Mouse (Mus musculus): ENCODE measurements around the gene E2f1. TPM values are rescaled to one million over a fixed set of nuclear protein-coding genes. Genes with fewer than 3 reads are reported as not detected.

Gene E2f1
- polyA plus RNA-seq (2015; fragmentation: Nextera tagmentation; extraction: Ambion mirVana), result 21.1 and 22.6 TPM in 2 replicates

GRCm38 (mm10) chr2:154569836-154570286 lies at the start of gene E2f1:
E2f1 (minus strand) TSS chr2:154569892.
- H3K4me2 ChIP-seq, result peak within 1 kb of the TSS; percentile 86
- H3K9ac ChIP-seq, result peak within 1 kb of the TSS; percentile 80
- H3K27ac ChIP-seq, result peak within 1 kb of the TSS; percentile 88
- no peaks in the 10 kb centered on the region for H3K9me3 ChIP-seq
- WGBS, result 0% methylated on average over 43 of the region's 44 CpGs
- H3K36me3 ChIP-seq, result no peaks in the 10 kb centered on the region
- no peaks in the 10 kb centered on the region for H3K27me3 ChIP-seq
- H3K4me1 ChIP-seq, result peaks cover 48% of the 10 kb centered on the region
- H3K4me3 ChIP-seq, result peak within 1 kb of the TSS; percentile 77
- peak; percentile 98 for ATAC-seq (ENCODE audit: insufficient number of reproducible peaks, insufficient read depth, low FRiP score, low TSS enrichment, low read depth)

- Histone ChIP-seq H3K4me1 (peaks cover 13% of the 10 kb centered on the region; the same call in 1 of the 2 replicates), H3K4me2 (no peak overlapping the region), H3K9me3 (no peaks in the 10 kb centered on the region), H3K27ac (no peak overlapping the region), H3K4me3 (no peak overlapping the region), H3K27me3 (no peaks in the 10 kb centered on the region), H3K36me3 (0 out of 2 replicates have a peak, but pooled peaks cover 3% of the 10 kb centered on the region), H3K9ac (no peak overlapping the region)
- no peak for ATAC-seq (ENCODE audit: insufficient number of reproducible peaks, insufficient read depth, low FRiP score, low TSS enrichment, low read depth)
- WGBS, result 88% methylated on average over 3 of the region's 3 CpGs
These were observed 47.4 kb upstream of the E2f1 start for GRCm38 (mm10) chr2:154617061-154617460.

- ATAC-seq (ENCODE audit: insufficient number of reproducible peaks, insufficient read depth, low FRiP score, low TSS enrichment, low read depth), result no peak
- WGBS, result 90% methylated on average over 5 of the region's 5 CpGs
These were observed 46.0 kb upstream of the E2f1 start for GRCm38 (mm10) chr2:154615674-154616073.

GRCm38 (mm10) chr2:154614841-154615576 lies 45.3 kb upstream of the E2f1 start:
- no peak for ATAC-seq (ENCODE audit: insufficient number of reproducible peaks, insufficient read depth, low FRiP score, low TSS enrichment, low read depth)
- H3K4me2 ChIP-seq, result no peak overlapping the region
- no peak overlapping the region for H3K4me3 ChIP-seq

More at GRCm38 (mm10) chr2:154615674-154616073, 46.0 kb upstream of the E2f1 start:
- Histone ChIP-seq H3K9ac (no peak overlapping the region), H3K4me2 (no peak overlapping the region), H3K27ac (no peak overlapping the region), H3K27me3 (no peaks in the 10 kb centered on the region), H3K4me1 (peaks cover 14% of the 10 kb centered on the region; the same call in 1 of the 2 replicates), H3K4me3 (no peak overlapping the region), H3K36me3 (0 out of 2 replicates have a peak, but pooled peaks cover 3% of the 10 kb centered on the region), H3K9me3 (no peaks in the 10 kb centered on the region)

GRCm38 (mm10) chr2:154613118-154614115 lies 43.7 kb upstream of the E2f1 start, which contains the start of the genes Zfp341 and 4930519P11Rik:
Zfp341 (plus strand) TSS chr2:154613297.
4930519P11Rik (minus strand) TSS chr2:154613437.
- under 1% methylated on average over 96 of the region's 98 CpGs for WGBS
- H3K36me3 ChIP-seq, result 0 out of 2 replicates have a peak, but pooled peaks cover 3% of the 10 kb centered on the region
- H3K27ac ChIP-seq, result peak within 1 kb of the TSS; percentile 98
- peak within 1 kb of the TSS; percentile 79 for H3K9ac ChIP-seq
- no peaks in the 10 kb centered on the region for H3K9me3 ChIP-seq
- H3K4me1 ChIP-seq, result peaks cover 14% of the 10 kb centered on the region; the same call in 1 of the 2 replicates
- no peaks in the 10 kb centered on the region for H3K27me3 ChIP-seq
- ATAC-seq (ENCODE audit: insufficient number of reproducible peaks, insufficient read depth, low FRiP score, low TSS enrichment, low read depth), result peak; percentile 90
- H3K4me2 ChIP-seq, result peak within 1 kb of the TSS; percentile 61
- H3K4me3 ChIP-seq, result peak within 1 kb of the TSS; percentile 58

More at GRCm38 (mm10) chr2:154614841-154615576, 45.3 kb upstream of the E2f1 start:
- Histone ChIP-seq H3K27me3 (no peaks in the 10 kb centered on the region), H3K9ac (no peak overlapping the region), H3K36me3 (0 out of 2 replicates have a peak, but pooled peaks cover 3% of the 10 kb centered on the region), H3K9me3 (no peaks in the 10 kb centered on the region), H3K4me1 (peaks cover 14% of the 10 kb centered on the region; the same call in 1 of the 2 replicates), H3K27ac (no peak overlapping the region)
- 72% methylated on average over 19 of the region's 19 CpGs for WGBS

- H3K36me3 ChIP-seq, result no peaks in the 10 kb centered on the region
- H3K27ac ChIP-seq, result no peak overlapping the region
- H3K27me3 ChIP-seq, result no peaks in the 10 kb centered on the region
- no peaks in the 10 kb centered on the region for H3K9me3 ChIP-seq
- 55% methylated on average over 10 of the region's 10 CpGs for WGBS
- no peak for ATAC-seq (ENCODE audit: insufficient number of reproducible peaks, insufficient read depth, low FRiP score, low TSS enrichment, low read depth)
- peaks cover 14% of the 10 kb centered on the region for H3K4me1 ChIP-seq
- no peak overlapping the region for H3K9ac ChIP-seq
- H3K4me3 ChIP-seq, result no peak overlapping the region
- H3K4me2 ChIP-seq, result no peak overlapping the region
These were observed 39.5 kb upstream of the E2f1 start for GRCm38 (mm10) chr2:154609050-154609767.

- no peak for ATAC-seq (ENCODE audit: insufficient number of reproducible peaks, insufficient read depth, low FRiP score, low TSS enrichment, low read depth)
- WGBS, result 83% methylated on average over 1 of the region's 1 CpGs
These were observed 37.3 kb upstream of the E2f1 start for GRCm38 (mm10) chr2:154606965-154607364.

GRCm38 (mm10) chr2:154604156-154604555 lies 34.5 kb upstream of the E2f1 start:
- Histone ChIP-seq H3K4me1 (peaks cover 14% of the 10 kb centered on the region), H3K4me3 (peak overlapping the region; percentile 77), H3K9me3 (no peaks in the 10 kb centered on the region), H3K4me2 (peak overlapping the region; percentile 80), H3K36me3 (no peaks in the 10 kb centered on the region), H3K27me3 (no peaks in the 10 kb centered on the region), H3K9ac (0 out of 2 replicates have a peak overlapping the region, but pooled peaks have one; percentile 33), H3K27ac (no peak overlapping the region)
- WGBS, result 36% methylated on average over 7 of the region's 7 CpGs
- no peak for ATAC-seq (ENCODE audit: insufficient number of reproducible peaks, insufficient read depth, low FRiP score, low TSS enrichment, low read depth)

More at GRCm38 (mm10) chr2:154606965-154607364, 37.3 kb upstream of the E2f1 start:
- Histone ChIP-seq H3K4me1 (peaks cover 14% of the 10 kb centered on the region), H3K9me3 (no peaks in the 10 kb centered on the region), H3K27ac (no peak overlapping the region), H3K9ac (no peak overlapping the region), H3K4me3 (no peak overlapping the region), H3K4me2 (no peak overlapping the region), H3K27me3 (no peaks in the 10 kb centered on the region), H3K36me3 (no peaks in the 10 kb centered on the region)

GRCm38 (mm10) chr2:154603638-154604153 lies 34.0 kb upstream of the E2f1 start, which contains the start of gene Pxmp4:
Pxmp4 (minus strand) TSS chr2:154603708.
- under 1% methylated on average over 13 of the region's 13 CpGs for WGBS
- Histone ChIP-seq H3K9me3 (no peaks in the 10 kb centered on the region), H3K4me1 (peaks cover 14% of the 10 kb centered on the region), H3K36me3 (no peaks in the 10 kb centered on the region), H3K9ac (peak within 1 kb of the TSS; percentile 88), H3K4me2 (peak within 1 kb of the TSS; percentile 80), H3K27ac (0 out of 2 replicates have a peak within 1 kb of the TSS, but pooled peaks have one; percentile 55), H3K4me3 (peak within 1 kb of the TSS; percentile 77), H3K27me3 (no peaks in the 10 kb centered on the region)
- peak; percentile 100 for ATAC-seq (ENCODE audit: insufficient number of reproducible peaks, insufficient read depth, low FRiP score, low TSS enrichment, low read depth)

GRCm38 (mm10) chr2:154603007-154603637 lies 33.4 kb upstream of the E2f1 start:
- Histone ChIP-seq H3K4me3 (peak overlapping the region; percentile 77), H3K4me2 (peak overlapping the region; percentile 80), H3K27ac (0 out of 2 replicates have a peak overlapping the region, but pooled peaks have one; percentile 55), H3K27me3 (no peaks in the 10 kb centered on the region), H3K36me3 (no peaks in the 10 kb centered on the region), H3K9ac (peak overlapping the region; percentile 88), H3K9me3 (no peaks in the 10 kb centered on the region), H3K4me1 (peaks cover 14% of the 10 kb centered on the region)
- WGBS, result 14% methylated on average over 22 of the region's 22 CpGs
- no peak; the same call in 1 of the 2 replicates for ATAC-seq (ENCODE audit: insufficient number of reproducible peaks, insufficient read depth, low FRiP score, low TSS enrichment, low read depth)
